Mouse (Mus musculus): ENCODE results near the gene Wdr61. TPM values are rescaled to one million over a fixed set of nuclear protein-coding genes. Genes with fewer than 3 reads are reported as not detected.

The Wdr61 gene
- polyA plus RNA-seq, 1 experiment from 2014 or later = 206 TPM

- Histone ChIP-seq H3K9me3 (replicated peaks; ENCODE audit: control insufficient read depth, low read length) (no peaks in the 10 kb centered on the region), H3K36me3 (replicated peaks; ENCODE audit: control insufficient read depth, insufficient read depth, low read depth, low read length) (no peaks in the 10 kb centered on the region), H3K27me3 (ENCODE audit: control insufficient read depth, insufficient read depth, low read length) (no peaks in the 10 kb centered on the region), H3K4me1 (ENCODE audit: control insufficient read depth, insufficient read depth, low read length) (no peaks in the 10 kb centered on the region), H3K4me2 (ENCODE audit: low read depth, low read length) (no peak overlapping the region), H3K4me3 (ENCODE audit: low read depth, low read length) (no peak overlapping the region), H3K9ac (replicated peaks; ENCODE audit: low read length) (no peak overlapping the region), H3K27ac (replicated peaks; ENCODE audit: low read depth, low read length) (no peak overlapping the region)
- no peak for DNase-seq (ENCODE audit: low spot score)
- 66% methylated on average over 14 of the region's 14 CpGs for WGBS
- no peak for ATAC-seq (replicated peaks; ENCODE audit: insufficient number of reproducible peaks, low FRiP score, low TSS enrichment, low read depth)
Observed at GRCm38 (mm10) chr9:54687246-54688236, 46.8 kb downstream of the Wdr61 start.

GRCm38 (mm10) chr9:54683814-54684605, 50.3 kb downstream of the Wdr61 start:
- no peaks in the 10 kb centered on the region for H3K27me3 ChIP-seq (ENCODE audit: control insufficient read depth, insufficient read depth, low read length)
- 77% methylated on average over 7 of the region's 7 CpGs for WGBS
- DNase-seq (ENCODE audit: low spot score) = no peak
- no peaks in the 10 kb centered on the region for H3K9me3 ChIP-seq (replicated peaks; ENCODE audit: control insufficient read depth, low read length)
- H3K27ac ChIP-seq (replicated peaks; ENCODE audit: low read depth, low read length) = no peak overlapping the region
- ATAC-seq (replicated peaks; ENCODE audit: insufficient number of reproducible peaks, low FRiP score, low TSS enrichment, low read depth) = no peak
- H3K4me2 ChIP-seq (ENCODE audit: low read depth, low read length) = no peak overlapping the region
- no peak overlapping the region for H3K9ac ChIP-seq (replicated peaks; ENCODE audit: low read length)
- no peaks in the 10 kb centered on the region for H3K4me1 ChIP-seq (ENCODE audit: control insufficient read depth, insufficient read depth, low read length)
- no peaks in the 10 kb centered on the region for H3K36me3 ChIP-seq (replicated peaks; ENCODE audit: control insufficient read depth, insufficient read depth, low read depth, low read length)
- H3K4me3 ChIP-seq (ENCODE audit: low read depth, low read length) = no peak overlapping the region

GRCm38 (mm10) chr9:54682846-54683245, 51.5 kb downstream of the Wdr61 start:
- Histone ChIP-seq H3K27ac (replicated peaks; ENCODE audit: low read depth, low read length) (no peak overlapping the region), H3K4me3 (ENCODE audit: low read depth, low read length) (no peak overlapping the region), H3K9me3 (replicated peaks; ENCODE audit: control insufficient read depth, low read length) (no peaks in the 10 kb centered on the region), H3K27me3 (ENCODE audit: control insufficient read depth, insufficient read depth, low read length) (no peaks in the 10 kb centered on the region), H3K4me1 (ENCODE audit: control insufficient read depth, insufficient read depth, low read length) (no peaks in the 10 kb centered on the region), H3K9ac (replicated peaks; ENCODE audit: low read length) (no peak overlapping the region), H3K4me2 (ENCODE audit: low read depth, low read length) (no peak overlapping the region), H3K36me3 (replicated peaks; ENCODE audit: control insufficient read depth, insufficient read depth, low read depth, low read length) (no peaks in the 10 kb centered on the region)
- no peak for DNase-seq (ENCODE audit: low spot score)
- 73% methylated on average over 4 of the region's 4 CpGs for WGBS
- no peak for ATAC-seq (replicated peaks; ENCODE audit: insufficient number of reproducible peaks, low FRiP score, low TSS enrichment, low read depth)

- WGBS = 2% methylated on average over 14 of the region's 14 CpGs
- H3K4me2 ChIP-seq (ENCODE audit: low read depth, low read length) = peak overlapping the region; percentile 51
- H3K9ac ChIP-seq (replicated peaks; ENCODE audit: low read length) = peak overlapping the region; percentile 35; the same call in 1 of the 2 replicates
- no peak overlapping the region for H3K27ac ChIP-seq (replicated peaks; ENCODE audit: low read depth, low read length)
- H3K9me3 ChIP-seq (replicated peaks; ENCODE audit: control insufficient read depth, low read length) = no peaks in the 10 kb centered on the region
- peak; percentile 75 for ATAC-seq (replicated peaks; ENCODE audit: insufficient number of reproducible peaks, low FRiP score, low TSS enrichment, low read depth)
- DNase-seq (ENCODE audit: low spot score) = peak; percentile 87
- H3K36me3 ChIP-seq (replicated peaks; ENCODE audit: control insufficient read depth, insufficient read depth, low read depth, low read length) = no peaks in the 10 kb centered on the region
- H3K4me3 ChIP-seq (ENCODE audit: low read depth, low read length) = peak overlapping the region; percentile 21
- H3K4me1 ChIP-seq (ENCODE audit: control insufficient read depth, insufficient read depth, low read length) = no peaks in the 10 kb centered on the region
- H3K27me3 ChIP-seq (ENCODE audit: control insufficient read depth, insufficient read depth, low read length) = no peaks in the 10 kb centered on the region
Observed at GRCm38 (mm10) chr9:54676531-54676986, 57.8 kb downstream of the Wdr61 start.

- no peaks in the 10 kb centered on the region for H3K36me3 ChIP-seq (replicated peaks; ENCODE audit: control insufficient read depth, insufficient read depth, low read depth, low read length)
- no peak overlapping the region for H3K9ac ChIP-seq (replicated peaks; ENCODE audit: low read length)
- no peaks in the 10 kb centered on the region for H3K4me1 ChIP-seq (ENCODE audit: control insufficient read depth, insufficient read depth, low read length)
- H3K4me3 ChIP-seq (ENCODE audit: low read depth, low read length) = no peak overlapping the region
- H3K4me2 ChIP-seq (ENCODE audit: low read depth, low read length) = no peak overlapping the region
- H3K9me3 ChIP-seq (replicated peaks; ENCODE audit: control insufficient read depth, low read length) = no peaks in the 10 kb centered on the region
- DNase-seq (ENCODE audit: low spot score) = no peak
- H3K27ac ChIP-seq (replicated peaks; ENCODE audit: low read depth, low read length) = no peak overlapping the region
- no peaks in the 10 kb centered on the region for H3K27me3 ChIP-seq (ENCODE audit: control insufficient read depth, insufficient read depth, low read length)
- ATAC-seq (replicated peaks; ENCODE audit: insufficient number of reproducible peaks, low FRiP score, low TSS enrichment, low read depth) = no peak
- 87% methylated on average over 13 of the region's 13 CpGs for WGBS
Observed at GRCm38 (mm10) chr9:54673887-54674286, 60.4 kb downstream of the Wdr61 start.

- Histone ChIP-seq H3K4me2 (ENCODE audit: low read depth, low read length) (no peak overlapping the region), H3K4me3 (ENCODE audit: low read depth, low read length) (no peak overlapping the region), H3K9me3 (replicated peaks; ENCODE audit: control insufficient read depth, low read length) (no peaks in the 10 kb centered on the region), H3K27me3 (ENCODE audit: control insufficient read depth, insufficient read depth, low read length) (no peaks in the 10 kb centered on the region), H3K9ac (replicated peaks; ENCODE audit: low read length) (no peak overlapping the region), H3K36me3 (replicated peaks; ENCODE audit: control insufficient read depth, insufficient read depth, low read depth, low read length) (no peaks in the 10 kb centered on the region), H3K4me1 (ENCODE audit: control insufficient read depth, insufficient read depth, low read length) (no peaks in the 10 kb centered on the region), H3K27ac (replicated peaks; ENCODE audit: low read depth, low read length) (no peak overlapping the region)
- WGBS = 81% methylated on average over 3 of the region's 3 CpGs
- DNase-seq (ENCODE audit: low spot score) (no peak), ATAC-seq (replicated peaks; ENCODE audit: insufficient number of reproducible peaks, low FRiP score, low TSS enrichment, low read depth) (no peak)
Observed at GRCm38 (mm10) chr9:54671962-54672361, 62.4 kb downstream of the Wdr61 start.

GRCm38 (mm10) chr9:54668455-54668854, 65.9 kb downstream of the Wdr61 start:
- no peaks in the 10 kb centered on the region for H3K4me1 ChIP-seq (ENCODE audit: control insufficient read depth, insufficient read depth, low read length)
- WGBS = 67% methylated on average over 4 of the region's 4 CpGs
- DNase-seq (ENCODE audit: low spot score) (no peak), ATAC-seq (replicated peaks; ENCODE audit: insufficient number of reproducible peaks, low FRiP score, low TSS enrichment, low read depth) (no peak)
- no peak overlapping the region for H3K4me3 ChIP-seq (ENCODE audit: low read depth, low read length)
- H3K27me3 ChIP-seq (ENCODE audit: control insufficient read depth, insufficient read depth, low read length) = no peaks in the 10 kb centered on the region
- no peak overlapping the region for H3K9ac ChIP-seq (replicated peaks; ENCODE audit: low read length)
- no peak overlapping the region for H3K27ac ChIP-seq (replicated peaks; ENCODE audit: low read depth, low read length)
- H3K4me2 ChIP-seq (ENCODE audit: low read depth, low read length) = no peak overlapping the region
- H3K36me3 ChIP-seq (replicated peaks; ENCODE audit: control insufficient read depth, insufficient read depth, low read depth, low read length) = no peaks in the 10 kb centered on the region
- no peaks in the 10 kb centered on the region for H3K9me3 ChIP-seq (replicated peaks; ENCODE audit: control insufficient read depth, low read length)

All from embryonic facial prominence, embryonic 11.5 days (tissue).